ENCODE assay signal across 19 mouse cellular contexts in genomic region chr16:94412198-94412597, GRCm38 (mm10). TPM values are rescaled to one million over a fixed set of nuclear protein-coding genes. Genes with fewer than 3 reads are reported as not detected.
A peak's percentile ranks its signal among the peaks of the same experiment; 100 is the strongest.
DNase-seq lines count a peak whose midpoint lies in the region; ATAC-seq and TF ChIP-seq lines count a peak whose summit lies in the region.
"Had no signal": no experiment of that assay in that cellular context is flagged by ENCODE, and none has a peak within 500 bp of the region (broad histone marks: within the 10 kb centered on the region; RNA-seq: fewer than 3 reads in every experiment).

No protein-coding gene starts in this region.

- H3K36me3 ChIP-seq in heart, embryonic 15.5 days: peaks cover 30% of the 10 kb centered on the region; the same call in 1 of the 2 replicates
- H3K36me3 ChIP-seq in lung, postnatal 0 days (ENCODE audit: insufficient read depth, low read length): no peaks in the 10 kb centered on the region
- 0 out of 2 replicates have a peak, but pooled peaks cover 2% of the 10 kb centered on the region for H3K36me3 ChIP-seq in intestine, embryonic 15.5 days
- H3K36me3 ChIP-seq in intestine, postnatal 0 days (ENCODE audit: control insufficient read depth, insufficient read depth): peaks cover 9% of the 10 kb centered on the region

- no peaks in the 10 kb centered on the region for H3K9me3 ChIP-seq in heart, embryonic 15.5 days (replicated peaks)
- no peaks in the 10 kb centered on the region for H3K9me3 ChIP-seq in lung, postnatal 0 days (ENCODE audit: low read length)
- no peaks in the 10 kb centered on the region for H3K9me3 ChIP-seq in intestine, embryonic 15.5 days
- H3K9me3 ChIP-seq in intestine, postnatal 0 days (ENCODE audit: control insufficient read depth): no peaks in the 10 kb centered on the region
- H3K9me3 ChIP-seq: forebrain, embryonic 10.5 days; forebrain, embryonic 13.5 days; heart, embryonic 10.5 days; hindbrain, embryonic 10.5 days; hindbrain, embryonic 13.5 days had no signal

- 0 out of 2 replicates have a peak overlapping the region, but pooled peaks have one; percentile 3 for H3K27ac ChIP-seq in heart, embryonic 15.5 days
- peak overlapping the region; percentile 68 for H3K27ac ChIP-seq in lung, postnatal 0 days (ENCODE audit: low read length)
- no peak overlapping the region for H3K27ac ChIP-seq in intestine, embryonic 15.5 days
- H3K27ac ChIP-seq in intestine, postnatal 0 days (ENCODE audit: low read depth, low read length): no peak overlapping the region
- H3K27ac ChIP-seq: forebrain, embryonic 10.5 days; forebrain, embryonic 13.5 days; heart, embryonic 10.5 days; hindbrain, embryonic 10.5 days; hindbrain, embryonic 13.5 days had no signal

- no peak overlapping the region for H3K4me2 ChIP-seq in heart, embryonic 15.5 days
- H3K4me2 ChIP-seq in lung, postnatal 0 days (replicated peaks; ENCODE audit: low read depth, low read length): no peak overlapping the region
- H3K4me2 ChIP-seq in intestine, embryonic 15.5 days (replicated peaks): no peak overlapping the region
- H3K4me2 ChIP-seq in intestine, postnatal 0 days (replicated peaks; ENCODE audit: low read depth): no peak overlapping the region
- H3K4me2 ChIP-seq: forebrain, embryonic 13.5 days; hindbrain, embryonic 13.5 days had no signal

- ATAC-seq in heart, embryonic 15.5 days (replicated peaks; ENCODE audit: insufficient number of reproducible peaks, insufficient read depth, low FRiP score, low read depth): no peak
- peak; percentile 97 for ATAC-seq in lung, postnatal 0 days
- ATAC-seq in intestine, embryonic 15.5 days: 0 out of 2 replicates have a peak, but pooled peaks have one; percentile 25
- peak; percentile 66 for ATAC-seq in intestine, postnatal 0 days
- ATAC-seq: forebrain, embryonic 13.5 days had no signal

- no peak overlapping the region for H3K4me3 ChIP-seq in heart, embryonic 15.5 days
- H3K4me3 ChIP-seq in lung, postnatal 0 days (ENCODE audit: low read depth, low read length): no peak overlapping the region
- no peak overlapping the region for H3K4me3 ChIP-seq in intestine, embryonic 15.5 days (replicated peaks)
- no peak overlapping the region for H3K4me3 ChIP-seq in intestine, postnatal 0 days (ENCODE audit: low read depth, low read length)
- H3K4me3 ChIP-seq: forebrain, embryonic 10.5 days; forebrain, embryonic 13.5 days; heart, embryonic 10.5 days; hindbrain, embryonic 10.5 days; hindbrain, embryonic 13.5 days had no signal

- H3K4me1 ChIP-seq in heart, embryonic 15.5 days (replicated peaks): peaks cover 5% of the 10 kb centered on the region
- peaks cover 4% of the 10 kb centered on the region; the same call in 1 of the 2 replicates for H3K4me1 ChIP-seq in lung, postnatal 0 days (ENCODE audit: insufficient read depth, low read depth, low read length)
- no peaks in the 10 kb centered on the region for H3K4me1 ChIP-seq in intestine, embryonic 15.5 days (replicated peaks)
- H3K4me1 ChIP-seq in intestine, postnatal 0 days (replicated peaks; ENCODE audit: control insufficient read depth, insufficient read depth, low read length): no peaks in the 10 kb centered on the region
- H3K4me1 ChIP-seq: forebrain, embryonic 10.5 days; forebrain, embryonic 13.5 days; heart, embryonic 10.5 days; hindbrain, embryonic 10.5 days had no signal

- WGBS in heart, embryonic 15.5 days: 52% methylated on average over 2 of the region's 2 CpGs
- 59% methylated on average over 2 of the region's 2 CpGs for WGBS in lung, postnatal 0 days
- WGBS in intestine, embryonic 15.5 days: 70% methylated on average over 2 of the region's 2 CpGs
- 49% methylated on average over 2 of the region's 2 CpGs for WGBS in intestine, postnatal 0 days

- DNase-seq in heart, postnatal 36 days: no peak
- DNase-seq in lung, postnatal 0 days (ENCODE audit: low spot score): peak; percentile 87
- DNase-seq in lung, postnatal 25 days (ENCODE audit: low spot score): no peak
- no peak for DNase-seq in thymus, postnatal 10 days (ENCODE audit: low spot score in 2 of 2)
- DNase-seq: adrenal gland, adult 2 months; adrenal gland, postnatal 14 days; cerebellum, adult 11 months; cerebellum, adult 2 months; gastrocnemius, postnatal 10 days; gastrocnemius, postnatal 36 days; kidney, adult 2 months had no signal

- intact Hi-C loops in heart, postnatal 36 days (cut with DNase I): no loop called here

- TF ChIP-seq CTCF in lung, postnatal 0 days (IDR thresholded peaks at IDR 0.05): no peak
- no peak for TF ChIP-seq CTCF in intestine, postnatal 0 days (IDR thresholded peaks at IDR 0.05; ENCODE audit: low read depth)

- H3K27me3 ChIP-seq in heart, embryonic 15.5 days: no peaks in the 10 kb centered on the region
- H3K27me3 ChIP-seq in lung, postnatal 0 days (replicated peaks; ENCODE audit: insufficient read depth, low read length): no peaks in the 10 kb centered on the region
- no peaks in the 10 kb centered on the region for H3K27me3 ChIP-seq in intestine, embryonic 15.5 days (replicated peaks)
- H3K27me3 ChIP-seq in intestine, postnatal 0 days (replicated peaks; ENCODE audit: control insufficient read depth, insufficient read depth, low read length): no peaks in the 10 kb centered on the region
- H3K27me3 ChIP-seq: forebrain, embryonic 13.5 days; hindbrain, embryonic 13.5 days had no signal

- peak; percentile 63; the same call in 1 of the 2 replicates for TF ChIP-seq EP300 in lung, postnatal 0 days (IDR thresholded peaks at IDR 0.05)

- H3K9ac ChIP-seq in heart, embryonic 15.5 days: no peak overlapping the region
- no peak overlapping the region for H3K9ac ChIP-seq in lung, postnatal 0 days (replicated peaks; ENCODE audit: low read depth)
- no peak overlapping the region for H3K9ac ChIP-seq in intestine, embryonic 15.5 days
- H3K9ac ChIP-seq in intestine, postnatal 0 days (ENCODE audit: low read depth, low read length): no peak overlapping the region
- H3K9ac ChIP-seq: forebrain, embryonic 13.5 days; hindbrain, embryonic 13.5 days had no signal

RNA-seq across cellular contexts. Expression of gene Pigp, which starts 40.6 kb away (rescaled TPM):
- 96.2 and 112 TPM in 2 replicates for polyA plus RNA-seq in heart, embryonic 15.5 days (2015; fragmentation: Nextera tagmentation; extraction: Ambion mirVana)
- total RNA-seq in heart, postnatal 36 days (2021): 100 to 1,000 TPM in 1 of 2 experiments, 10 to 100 TPM in 1; 99.1 to 103 TPM
- polyA plus RNA-seq in lung, postnatal 0 days (2015; fragmentation: Nextera tagmentation; extraction: Ambion mirVana): 134 and 149 TPM in 2 replicates
- polyA plus RNA-seq in intestine, embryonic 15.5 days (2015; fragmentation: Nextera tagmentation; extraction: Ambion mirVana): 120 and 124 TPM in 2 replicates
- polyA plus RNA-seq in intestine, postnatal 0 days (2015; fragmentation: Nextera tagmentation; extraction: Ambion mirVana): 165 and 173 TPM in 2 replicates

RNA-seq across cellular contexts. Expression of gene Ttc3, which starts 41.8 kb away (rescaled TPM):
- 151 and 153 TPM in 2 replicates for polyA plus RNA-seq in heart, embryonic 15.5 days (2015; fragmentation: Nextera tagmentation; extraction: Ambion mirVana)
- 10 to 100 TPM; 75.4 to 82.1 TPM for total RNA-seq in heart, postnatal 36 days (2021)
- polyA plus RNA-seq in lung, postnatal 0 days (2015; fragmentation: Nextera tagmentation; extraction: Ambion mirVana): 68.9 and 78.9 TPM in 2 replicates
- 134 and 183 TPM in 2 replicates for polyA plus RNA-seq in intestine, embryonic 15.5 days (2015; fragmentation: Nextera tagmentation; extraction: Ambion mirVana)
- 55.2 and 56.6 TPM in 2 replicates for polyA plus RNA-seq in intestine, postnatal 0 days (2015; fragmentation: Nextera tagmentation; extraction: Ambion mirVana)

Comparison
In these comparisons a context has a peak if more than half of its experiments do, and no peak if none do; other contexts are left out.
1. H3K27ac ChIP-seq: peak in heart, embryonic 15.5 days (single experiment) and lung, postnatal 0 days (single experiment); none in intestine, embryonic 15.5 days (single experiment) and intestine, postnatal 0 days (single experiment).